Mouse (Mus musculus) left cerebral cortex, adult 8-10 months (tissue): ENCODE data around the gene Tulp1. TPM values are rescaled to one million over a fixed set of nuclear protein-coding genes. Genes with fewer than 3 reads are reported as not detected.

Experiments
- DNase-seq, 2 experiments: peaks; one replicate each; pipeline ENCODE4 v3.0.0; 2022; ENCODE audit warnings: low spot score in 2 of 2
- total RNA-seq, 4 experiments: library from RNA; stranded (reverse); gene quantifications; 2 replicates each; pipeline ENCODE4 v1.2.4; 2022

Tulp1 gene
- total RNA-seq, 4 experiments from 2014 or later = 0.27 TPM; not detected in 3

GRCm38 (mm10) chr17:28316476-28316875, 48.5 kb downstream of the Tulp1 start:
- no peak for DNase-seq

GRCm38 (mm10) chr17:28315611-28316160, 49.3 kb downstream of the Tulp1 start:
- no peak for DNase-seq

- no peak for DNase-seq
These were observed 51.2 kb downstream of the Tulp1 start for GRCm38 (mm10) chr17:28313880-28314225.

- DNase-seq = peak; percentile 72 to 96
These were observed 51.7 kb downstream of the Tulp1 start, which contains the start of gene Fance for GRCm38 (mm10) chr17:28313212-28313879. Gene Fance, plus strand, starts transcription at chr17:28313519.

- no peak for DNase-seq
These were observed 52.5 kb downstream of the Tulp1 start for GRCm38 (mm10) chr17:28312232-28313211.

- DNase-seq = no peak
These were observed 53.5 kb downstream of the Tulp1 start for GRCm38 (mm10) chr17:28311366-28312132.

GRCm38 (mm10) chr17:28310831-28311230, 54.2 kb downstream of the Tulp1 start:
- DNase-seq = no peak

GRCm38 (mm10) chr17:28308297-28309195, 56.5 kb downstream of the Tulp1 start:
- DNase-seq = peak in 1 of 2 experiments; percentile 81

GRCm38 (mm10) chr17:28305172-28305571, 59.9 kb downstream of the Tulp1 start:
- DNase-seq = no peak

Other genes with a start within 250 kb of the Tulp1 start
- 1 to 10 TPM; 7.2 to 8.6 (median 7.7) TPM for gene Scube3, start 223.1 kb downstream of the Tulp1 start, total RNA-seq
- gene Zfp523, start 188.1 kb downstream of the Tulp1 start, total RNA-seq = 100 to 1,000 TPM in 3 of 4 experiments, 10 to 100 TPM in 1; 97.7 to 106 (median 102) TPM
- 1 to 10 TPM; 2.8 to 5.5 (median 3.7) TPM for gene Def6, start 157.4 kb downstream of the Tulp1 start, total RNA-seq
- gene Ppard, start 132.5 kb downstream of the Tulp1 start, total RNA-seq = 10 to 100 TPM; 26.4 to 28.8 (median 27.1) TPM
- 10 to 100 TPM; 29.4 to 31.2 (median 30.5) TPM for gene Fance, start 51.7 kb downstream of the Tulp1 start, total RNA-seq
- 100 to 1,000 TPM; 323 to 368 (median 355) TPM for gene Rpl10a, start 36.8 kb downstream of the Tulp1 start, total RNA-seq
- gene Tead3, start 14.4 kb downstream of the Tulp1 start, total RNA-seq = 1 to 10 TPM; 2.3 to 4.0 (median 3.0) TPM
- gene Fkbp5, start 152.3 kb upstream of the Tulp1 start, total RNA-seq = 10 to 100 TPM; 34.6 to 56.0 (median 46.5) TPM
- gene Armc12, start 165.6 kb upstream of the Tulp1 start, total RNA-seq = not detected
- not detected for gene Clpsl2, start 184.2 kb upstream of the Tulp1 start, total RNA-seq
- gene Clps, start 195.5 kb upstream of the Tulp1 start, total RNA-seq = not detected
- gene Lhfpl5, start 210.4 kb upstream of the Tulp1 start, total RNA-seq = 1 to 10 TPM; 4.0 to 6.1 (median 5.3) TPM